Mouse (Mus musculus): ENCODE results near the gene 4930451I11Rik.

The 4930451I11Rik gene

GRCm38 (mm10) chr7:126831539-126831938, at the start of gene 4930451I11Rik:
Gene 4930451I11Rik, minus strand, starts transcription at chr7:126831639.
- no peak for DNase-seq

- no peak for DNase-seq
These were observed 49.6 kb upstream of the 4930451I11Rik start for GRCm38 (mm10) chr7:126881040-126881439.

GRCm38 (mm10) chr7:126877239-126877638, 45.8 kb upstream of the 4930451I11Rik start:
- no peak for DNase-seq

GRCm38 (mm10) chr7:126870520-126870891, 39.1 kb upstream of the 4930451I11Rik start:
- no peak for DNase-seq

- DNase-seq, result no peak
These were observed 38.5 kb upstream of the 4930451I11Rik start for GRCm38 (mm10) chr7:126869780-126870519.

GRCm38 (mm10) chr7:126868003-126868402, 36.6 kb upstream of the 4930451I11Rik start:
- no peak for DNase-seq

GRCm38 (mm10) chr7:126867534-126867933, 36.1 kb upstream of the 4930451I11Rik start:
- no peak for DNase-seq

GRCm38 (mm10) chr7:126863791-126864190, 32.4 kb upstream of the 4930451I11Rik start:
- DNase-seq, result no peak

GRCm38 (mm10) chr7:126862147-126862784, 30.8 kb upstream of the 4930451I11Rik start, which contains the start of gene Ino80e:
Gene Ino80e, minus strand, starts transcription at chr7:126862377.
- peak; percentile 94 for DNase-seq

GRCm38 (mm10) chr7:126861429-126862130, 30.1 kb upstream of the 4930451I11Rik start, which contains the start of gene Hirip3:
Gene Hirip3, plus strand, starts transcription at chr7:126861972.
- DNase-seq, result peak; percentile 94

- DNase-seq, result no peak
These were observed 29.5 kb upstream of the 4930451I11Rik start for GRCm38 (mm10) chr7:126860987-126861386.

GRCm38 (mm10) chr7:126856741-126857420, 25.4 kb upstream of the 4930451I11Rik start:
- DNase-seq, result no peak

GRCm38 (mm10) chr7:126855641-126856040, 24.2 kb upstream of the 4930451I11Rik start:
- DNase-seq, result no peak

GRCm38 (mm10) chr7:126853454-126853853, 22.0 kb upstream of the 4930451I11Rik start:
- no peak for DNase-seq

GRCm38 (mm10) chr7:126851192-126851591, 19.8 kb upstream of the 4930451I11Rik start:
- DNase-seq, result no peak

- no peak for DNase-seq
These were observed 18.7 kb upstream of the 4930451I11Rik start for GRCm38 (mm10) chr7:126850161-126850560.

- no peak for DNase-seq
These were observed 17.4 kb upstream of the 4930451I11Rik start for GRCm38 (mm10) chr7:126848794-126849193.

GRCm38 (mm10) chr7:126847421-126848398, 16.3 kb upstream of the 4930451I11Rik start:
- no peak for DNase-seq

- DNase-seq, result no peak
These were observed 15.6 kb upstream of the 4930451I11Rik start, which contains the start of gene Doc2a for GRCm38 (mm10) chr7:126847116-126847420. Gene Doc2a, plus strand, starts transcription at chr7:126847416.

GRCm38 (mm10) chr7:126845516-126845915, 14.1 kb upstream of the 4930451I11Rik start:
- DNase-seq, result no peak

- no peak for DNase-seq
These were observed 11.8 kb upstream of the 4930451I11Rik start for GRCm38 (mm10) chr7:126843276-126843675.

- no peak for DNase-seq
These were observed 1.9 kb upstream of the 4930451I11Rik start for GRCm38 (mm10) chr7:126833294-126833693.

Data from cerebellum, adult 8-10 months (tissue).